ENCODE assay signal across 14 mouse cellular contexts in genomic region chr4:45468507-45468906, GRCm38 (mm10). TPM values are rescaled to one million over a fixed set of nuclear protein-coding genes. Genes with fewer than 3 reads are reported as not detected.
DNase-seq lines count a peak whose midpoint lies in the region; ATAC-seq and TF ChIP-seq lines count a peak whose summit lies in the region.
"Had no signal": no experiment of that assay in that cellular context is flagged by ENCODE, and none has a peak within 500 bp of the region (broad histone marks: within the 10 kb centered on the region; RNA-seq: fewer than 3 reads in every experiment).

No protein-coding gene starts in this region.

- no peak for DNase-seq in heart, postnatal 4 days
- no peak for DNase-seq in lung, embryonic 14.5 days
- no peak for DNase-seq in lung, postnatal 25 days (ENCODE audit: low spot score)
- DNase-seq in kidney, postnatal 36 days = peak; percentile 42 to 74
- no peak for DNase-seq in right cerebral cortex, adult 2 months (ENCODE audit: low spot score in 2 of 2)
- no peak for DNase-seq in gastrocnemius, postnatal 4 days (ENCODE audit: low spot score in 2 of 2)
- DNase-seq: adrenal gland, postnatal 10 days; cerebellum, adult 2 months; gastrocnemius, postnatal 36 days; midbrain, embryonic 14.5 days had no signal

- H3K9me3 ChIP-seq in heart, embryonic 14.5 days (ENCODE audit: control insufficient read depth, low read length) = peaks cover 6% of the 10 kb centered on the region; the same call in 1 of the 2 replicates
- H3K9me3 ChIP-seq in lung, embryonic 14.5 days (ENCODE audit: low read depth, low read length) = no peaks in the 10 kb centered on the region
- H3K9me3 ChIP-seq: limb, embryonic 12.5 days had no signal

- ATAC-seq in heart, embryonic 14.5 days (ENCODE audit: insufficient number of reproducible peaks, insufficient read depth, low FRiP score, low read depth) = no peak
- ATAC-seq in lung, embryonic 14.5 days (ENCODE audit: insufficient read depth) = no peak
- ATAC-seq: CD4-positive, CD25-positive, alpha-beta regulatory T cell, adult 4 months had no signal

- peaks cover 60 to 82% of the 10 kb centered on the region in 2 experiments for H3K4me1 ChIP-seq in heart, embryonic 14.5 days (ENCODE audit: control insufficient read depth in 2 of 2, insufficient read depth in 2 of 2, low read length in 2 of 2)
- H3K4me1 ChIP-seq in lung, embryonic 14.5 days (ENCODE audit: insufficient read depth) = peaks cover 52% of the 10 kb centered on the region

- H3K27ac ChIP-seq in heart, embryonic 14.5 days (replicated peaks in 1 of 2; ENCODE audit: control insufficient read depth in 1 of 2, insufficient read depth in 1 of 2, low read depth in 2 of 2, low read length in 2 of 2) = peak overlapping the region; percentile 84 to 93
- peak overlapping the region; percentile 42; the same call in 1 of the 2 replicates for H3K27ac ChIP-seq in lung, embryonic 14.5 days (ENCODE audit: low read depth)
- H3K27ac ChIP-seq: limb, embryonic 12.5 days had no signal

- 58% methylated on average over 6 of the region's 6 CpGs for WGBS in heart, embryonic 14.5 days
- WGBS in lung, embryonic 14.5 days = 56% methylated on average over 6 of the region's 6 CpGs

- H3K9ac ChIP-seq in heart, embryonic 14.5 days (ENCODE audit: low read length) = peak overlapping the region; percentile 62
- H3K9ac ChIP-seq in lung, embryonic 14.5 days = no peak overlapping the region
- H3K9ac ChIP-seq: embryonic facial prominence, embryonic 13.5 days; limb, embryonic 12.5 days had no signal

- no peak overlapping the region for H3K4me2 ChIP-seq in heart, embryonic 14.5 days (ENCODE audit: low read length)
- no peak overlapping the region for H3K4me2 ChIP-seq in lung, embryonic 14.5 days
- H3K4me2 ChIP-seq: embryonic facial prominence, embryonic 13.5 days; limb, embryonic 12.5 days had no signal

- peaks cover 6% of the 10 kb centered on the region; the same call in 1 of the 2 replicates for H3K36me3 ChIP-seq in heart, embryonic 14.5 days (ENCODE audit: control insufficient read depth, insufficient read depth, low read length)
- H3K36me3 ChIP-seq in lung, embryonic 14.5 days (ENCODE audit: insufficient read depth) = no peaks in the 10 kb centered on the region
- H3K36me3 ChIP-seq: limb, embryonic 12.5 days had no signal

- H3K27me3 ChIP-seq in heart, embryonic 14.5 days (ENCODE audit: control insufficient read depth, insufficient read depth, low read length) = no peaks in the 10 kb centered on the region
- no peaks in the 10 kb centered on the region for H3K27me3 ChIP-seq in lung, embryonic 14.5 days (ENCODE audit: insufficient read depth, low read length)
- H3K27me3 ChIP-seq: embryonic facial prominence, embryonic 13.5 days; limb, embryonic 12.5 days had no signal

- no peak overlapping the region for H3K4me3 ChIP-seq in heart, embryonic 14.5 days (ENCODE audit: control insufficient read depth in 1 of 2, insufficient read depth in 1 of 2, low read depth in 1 of 2, low read length in 2 of 2)
- no peak overlapping the region for H3K4me3 ChIP-seq in lung, embryonic 14.5 days (ENCODE audit: low read depth, low read length)
- H3K4me3 ChIP-seq: embryonic facial prominence, embryonic 13.5 days; limb, embryonic 12.5 days had no signal

- no peak for TF ChIP-seq CTCF in lung, embryonic 14.5 days (IDR thresholded peaks at IDR 0.05; ENCODE audit: low read depth)

RNA-seq across cellular contexts. Expression of gene Slc25a51, which starts 59.9 kb away (rescaled TPM):
- polyA plus RNA-seq in heart, embryonic 14.5 days (2014; fragmentation: Nextera tagmentation; extraction: Ambion mirVana) = 74.9 and 77.2 TPM in 2 replicates
- total RNA-seq in heart, postnatal 4 days (2021) = 100 to 1,000 TPM; 120 to 124 TPM
- 69.0 and 70.1 TPM in 2 replicates for polyA plus RNA-seq in lung, embryonic 14.5 days (2014; fragmentation: Nextera tagmentation; extraction: Ambion mirVana)
- total RNA-seq in gastrocnemius, postnatal 4 days (2021) = 10 to 100 TPM; 81.9 to 89.9 TPM

Comparison
In these comparisons a context has a peak if more than half of its experiments do, and no peak if none do; other contexts are left out.
1. DNase-seq: peak in kidney, postnatal 36 days (2 of 2); none in heart, postnatal 4 days (single experiment), lung, embryonic 14.5 days (single experiment), lung, postnatal 25 days (single experiment), right cerebral cortex, adult 2 months (0 of 2) and gastrocnemius, postnatal 4 days (0 of 2).